Mouse (Mus musculus): ENCODE measurements around the gene Slc9a3r1. TPM values are rescaled to one million over a fixed set of nuclear protein-coding genes. Genes with fewer than 3 reads are reported as not detected.

Gene Slc9a3r1
- 474 TPM for polyA plus RNA-seq (2017; shearing (Covaris generic))

GRCm38 (mm10) chr11:115162832-115163480 is at the start of gene Slc9a3r1:
Gene Slc9a3r1 (plus strand): TSS chr11:115163341.

DNA sequence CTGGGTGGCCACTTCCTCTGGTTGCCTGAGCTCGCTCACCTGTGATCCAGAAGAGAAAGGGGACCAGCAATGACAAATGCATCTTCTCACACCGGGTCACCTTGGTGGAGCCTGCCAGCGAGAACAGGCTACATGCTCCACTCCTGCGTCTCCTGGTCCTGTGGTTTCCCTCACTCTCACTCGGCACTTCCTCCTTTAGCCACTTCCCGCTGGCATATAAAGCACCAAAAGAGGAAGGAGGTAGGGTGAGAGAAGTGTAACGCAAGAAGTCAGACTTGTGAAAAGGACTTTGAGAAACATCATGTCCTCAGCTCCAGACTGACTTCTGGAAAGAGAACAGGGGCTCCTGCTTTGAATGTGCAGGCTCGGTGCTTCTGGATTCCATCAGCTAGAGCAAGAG is 29.3 kb upstream of the Slc9a3r1 start, which contains the start of gene Cd300lf:
TSS of gene Cd300lf (minus strand) at position 193 of the 400 bp plus-strand sequence.

GRCm38 (mm10) chr11:115187224-115187639 is 24.1 kb downstream of the Slc9a3r1 start, which contains the start of gene Tmem104:
Gene Tmem104 (plus strand): TSS chr11:115187487.

DNA sequence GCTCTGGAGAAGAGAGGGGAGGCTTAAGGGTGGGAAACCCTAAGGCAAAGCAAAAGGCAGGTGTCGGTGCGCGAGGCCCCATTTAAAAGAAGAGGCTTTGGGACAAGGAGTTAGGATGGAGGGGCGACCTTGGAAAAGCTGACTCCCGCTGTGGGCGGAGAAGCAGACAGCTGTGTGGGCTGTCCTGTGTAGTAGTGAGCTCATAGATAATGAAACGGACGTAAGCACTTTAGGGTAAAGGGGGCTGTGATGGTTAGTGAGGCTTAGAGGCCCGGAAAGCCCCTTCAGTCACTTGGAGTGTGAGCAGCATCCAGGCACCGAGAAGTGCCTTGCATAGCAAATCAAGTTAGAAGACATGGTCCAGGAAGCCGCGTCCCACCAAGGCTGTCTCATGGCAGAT is 24.6 kb downstream of the Slc9a3r1 start, which contains the start of gene Nat9:
TSS of gene Nat9 (minus strand) at position 167 of the 400 bp plus-strand sequence.

Other genes with a start within 250 kb of the Slc9a3r1 start
- 0.11 TPM for gene Cd300lb, start 229.0 kb upstream of the Slc9a3r1 start, polyA plus RNA-seq (2017; shearing (Covaris generic))
- not detected for gene Cd300c, start 194.2 kb upstream of the Slc9a3r1 start, polyA plus RNA-seq (2017; shearing (Covaris generic))
- gene Cd300ld, start 173.4 kb upstream of the Slc9a3r1 start, polyA plus RNA-seq (2017; shearing (Covaris generic)) = not detected
- gene Cd300c2, start 161.5 kb upstream of the Slc9a3r1 start, polyA plus RNA-seq (2017; shearing (Covaris generic)) = 0.42 TPM
- not detected for gene Cd300ld2, start 147.1 kb upstream of the Slc9a3r1 start, polyA plus RNA-seq (2017; shearing (Covaris generic))
- gene Cd300ld4, start 136.3 kb upstream of the Slc9a3r1 start, polyA plus RNA-seq (2017; shearing (Covaris generic)) = not detected
- not detected for gene Cd300ld5, start 125.6 kb upstream of the Slc9a3r1 start, polyA plus RNA-seq (2017; shearing (Covaris generic))
- not detected for gene Cd300ld3, start 114.9 kb upstream of the Slc9a3r1 start, polyA plus RNA-seq (2017; shearing (Covaris generic))
- gene Cd300e, start 101.2 kb upstream of the Slc9a3r1 start, polyA plus RNA-seq (2017; shearing (Covaris generic)) = 0.19 TPM
- gene Rab37, start 71.9 kb upstream of the Slc9a3r1 start, polyA plus RNA-seq (2017; shearing (Covaris generic)) = 206 TPM
- 1.1 TPM for gene Cd300lf, start 29.3 kb upstream of the Slc9a3r1 start, polyA plus RNA-seq (2017; shearing (Covaris generic))
- 15.9 TPM for gene Tmem104, start 24.1 kb downstream of the Slc9a3r1 start, polyA plus RNA-seq (2017; shearing (Covaris generic))
- 11.9 TPM for gene Nat9, start 24.5 kb downstream of the Slc9a3r1 start, polyA plus RNA-seq (2017; shearing (Covaris generic))
- gene Grin2c, start 103.9 kb downstream of the Slc9a3r1 start, polyA plus RNA-seq (2017; shearing (Covaris generic)) = not detected
- gene Fdxr, start 113.7 kb downstream of the Slc9a3r1 start, polyA plus RNA-seq (2017; shearing (Covaris generic)) = 31.7 TPM
- 0.96 TPM for gene Fads6, start 134.3 kb downstream of the Slc9a3r1 start, polyA plus RNA-seq (2017; shearing (Covaris generic))
- gene Otop2, start 143.8 kb downstream of the Slc9a3r1 start, polyA plus RNA-seq (2017; shearing (Covaris generic)) = not detected
- gene Ush1g, start 158.7 kb downstream of the Slc9a3r1 start, polyA plus RNA-seq (2017; shearing (Covaris generic)) = not detected
- not detected for gene Otop3, start 171.4 kb downstream of the Slc9a3r1 start, polyA plus RNA-seq (2017; shearing (Covaris generic))
- gene Hid1, start 204.4 kb downstream of the Slc9a3r1 start, polyA plus RNA-seq (2017; shearing (Covaris generic)) = 7.6 TPM
- gene Cdr2l, start 218.6 kb downstream of the Slc9a3r1 start, polyA plus RNA-seq (2017; shearing (Covaris generic)) = 0.12 TPM
- 153 TPM for gene Mrpl58, start 240.4 kb downstream of the Slc9a3r1 start, polyA plus RNA-seq (2017; shearing (Covaris generic))

Measured in CD4-positive, CD25-positive, alpha-beta regulatory T cell (primary cell).